Mouse (Mus musculus): ENCODE results near the gene 4931422A03Rik.

DNA sequence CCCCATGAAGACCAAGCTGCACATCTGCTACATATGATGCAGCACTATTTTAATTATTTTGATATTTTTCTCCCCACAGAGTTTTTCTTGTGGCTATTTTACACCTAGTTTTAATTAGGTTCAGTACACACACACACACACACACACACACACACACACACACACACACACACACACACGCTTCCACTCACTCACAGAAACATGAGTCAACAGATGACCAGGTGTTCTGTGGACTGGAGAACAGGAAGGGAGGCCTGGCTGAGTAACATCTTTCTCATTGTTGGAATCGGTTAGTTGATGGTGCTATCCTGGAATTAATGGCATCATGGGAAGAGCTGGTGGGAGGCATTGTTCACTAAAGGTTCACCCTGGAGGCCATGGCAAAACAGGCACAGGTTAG is 90.5 kb downstream of the 4931422A03Rik start:
- TF ChIP-seq POLR2A (IDR thresholded peaks at IDR 0.05; ENCODE audit: control insufficient read depth in 1 of 2, insufficient read depth in 1 of 2, low read depth in 1 of 2, low read length in 2 of 2, poor library complexity in 1 of 2) = no peak
- no peak for TF ChIP-seq USF1 (IDR thresholded peaks at IDR 0.05; ENCODE audit: low read depth, low read length)
- no peak for TF ChIP-seq RAD21 (IDR thresholded peaks at IDR 0.05; ENCODE audit: low read depth, low read length)
- TF ChIP-seq MAZ (IDR thresholded peaks at IDR 0.05; ENCODE audit: low read depth, low read length) = no peak
